Comparison of ENCODE assay signal across 17 mouse cellular contexts in the genomic region with DNA sequence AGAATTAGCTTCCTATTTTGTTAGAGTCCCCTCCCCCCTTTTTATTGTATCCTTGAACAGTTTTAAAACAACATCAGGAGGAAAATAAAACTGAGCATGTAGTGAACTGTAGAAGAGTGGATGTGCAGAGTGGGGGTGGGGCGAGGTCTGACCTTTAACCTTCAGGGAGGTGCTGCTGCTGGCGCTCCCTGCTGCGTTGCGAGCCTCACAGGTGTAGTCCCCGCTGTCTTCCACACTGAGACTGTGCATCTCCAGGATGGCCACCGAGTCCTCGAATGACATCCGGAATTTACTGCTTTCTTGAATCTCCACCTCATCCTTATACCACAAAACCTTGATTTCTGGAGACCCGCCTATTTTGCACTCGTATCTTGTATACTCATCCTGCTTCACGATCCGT.
DNase-seq lines count a peak whose midpoint lies in the region; TF ChIP-seq lines count a peak whose summit lies in the region.
"Had no signal": no experiment of that assay in that cellular context is flagged by ENCODE, and none has a peak within 500 bp of the region (broad histone marks: within the 10 kb centered on the region; RNA-seq: fewer than 3 reads in every experiment).

No protein-coding gene starts in this region.

- no peak for TF ChIP-seq CTCF in gastrocnemius, adult 2 months (IDR thresholded peaks at IDR 0.05)
- TF ChIP-seq CTCF in heart, adult 2 months (IDR thresholded peaks at IDR 0.05) = no peak

- H3K79me2 ChIP-seq in heart, adult 2 months (replicated peaks; ENCODE audit: control insufficient read depth, insufficient read depth, low read length) = no peaks in the 10 kb centered on the region
- no peaks in the 10 kb centered on the region for H3K79me2 ChIP-seq in myocyte (ENCODE audit: control insufficient read depth, insufficient read depth)

- no peak overlapping the region for H3K4me3 ChIP-seq in gastrocnemius, adult 2 months
- H3K4me3 ChIP-seq in heart, adult 2 months = no peak overlapping the region
- no peak overlapping the region for H3K4me3 ChIP-seq in myocyte
- no peak overlapping the region for H3K4me3 ChIP-seq in midbrain, embryonic 10.5 days
- H3K4me3 ChIP-seq: forebrain, embryonic 13.5 days had no signal

- H3K4me2 ChIP-seq in myocyte (ENCODE audit: low read depth) = no peak overlapping the region
- H3K4me2 ChIP-seq: forebrain, embryonic 13.5 days had no signal

- WGBS in heart, adult 2 months = 80% methylated on average over 12 of the region's 12 CpGs
- 85% methylated on average over 12 of the region's 12 CpGs for WGBS in midbrain, embryonic 10.5 days

- peak overlapping the region; percentile 5; the same call in 1 of the 2 replicates for H3K27ac ChIP-seq in gastrocnemius, adult 2 months
- no peak overlapping the region for H3K27ac ChIP-seq in heart, adult 2 months
- no peak overlapping the region for H3K27ac ChIP-seq in midbrain, embryonic 10.5 days (replicated peaks)
- H3K27ac ChIP-seq: forebrain, embryonic 13.5 days had no signal

- peaks cover 42% of the 10 kb centered on the region for H3K36me3 ChIP-seq in heart, adult 2 months (ENCODE audit: control insufficient read depth, insufficient read depth, low read length)
- peaks cover 59% of the 10 kb centered on the region for H3K36me3 ChIP-seq in myocyte (ENCODE audit: control insufficient read depth, insufficient read depth)
- H3K36me3 ChIP-seq in midbrain, embryonic 10.5 days = no peaks in the 10 kb centered on the region
- H3K36me3 ChIP-seq: G1E had no signal

- DNase-seq in gastrocnemius, adult 2 months = no peak
- DNase-seq in gastrocnemius, adult 18-20 months (ENCODE audit: low spot score) = no peak
- no peak for DNase-seq in heart, adult 2 months
- DNase-seq in heart, postnatal 4 days = no peak
- DNase-seq in R1 (ENCODE audit: low read depth, low spot score) = peak; percentile 20
- DNase-seq in midbrain, embryonic 10.5 days (ENCODE audit: low spot score) = no peak
- DNase-seq in frontal cortex, postnatal 10 days (ENCODE audit: low spot score in 2 of 2) = no peak
- DNase-seq: adrenal gland, adult 8-10 months; adrenal gland, postnatal 14 days; adrenal gland, postnatal 36 days; cerebellum, adult 11-12 months; cerebellum, adult 2 months; cerebellum, adult 9-10 months; cerebellum, postnatal 25 days had no signal

- intact Hi-C loops in gastrocnemius, adult 2 months (cut with DNase I) = no loop called here
- intact Hi-C loops in heart, adult 2 months (cut with DNase I) = no loop called here

- H3K27me3 ChIP-seq in heart, adult 2 months (ENCODE audit: control insufficient read depth, insufficient read depth, low read length) = no peaks in the 10 kb centered on the region
- H3K27me3 ChIP-seq in myocyte (ENCODE audit: control insufficient read depth, insufficient read depth, insufficient read length) = no peaks in the 10 kb centered on the region
- H3K27me3 ChIP-seq in midbrain, embryonic 10.5 days (ENCODE audit: low read depth, poor library complexity, severe bottlenecking) = no peaks in the 10 kb centered on the region
- H3K27me3 ChIP-seq: forebrain, embryonic 13.5 days had no signal

- no peaks in the 10 kb centered on the region for H3K9me3 ChIP-seq in midbrain, embryonic 10.5 days (replicated peaks)
- H3K9me3 ChIP-seq: forebrain, embryonic 13.5 days had no signal

- H3K4me1 ChIP-seq in heart, adult 2 months (ENCODE audit: control insufficient read depth, insufficient read depth, low read length) = no peaks in the 10 kb centered on the region
- H3K4me1 ChIP-seq in midbrain, embryonic 10.5 days = no peaks in the 10 kb centered on the region
- H3K4me1 ChIP-seq: forebrain, embryonic 13.5 days had no signal

- no peak for TF ChIP-seq POLR2A in heart, adult 2 months (IDR thresholded peaks at IDR 0.05; ENCODE audit: insufficient read depth, low read depth, low read length)
- TF ChIP-seq POLR2A in myocyte (IDR thresholded peaks at IDR 0.05; ENCODE audit: insufficient read length, low read depth) = peak; percentile 40

- TF ChIP-seq EP300 in heart, adult 2 months (IDR thresholded peaks at IDR 0.05; ENCODE audit: insufficient read depth, low read depth, low read length) = peak; percentile 51; the same call in 1 of the 2 replicates

- no peak overlapping the region for H3ac ChIP-seq in myocyte (ENCODE audit: control insufficient read depth, insufficient read length)

- H3K9ac ChIP-seq in heart, adult 2 months (ENCODE audit: low read depth, low read length) = no peak overlapping the region
- H3K9ac ChIP-seq: forebrain, embryonic 13.5 days had no signal

TF ChIP-seq in myocyte, 11 proteins besides CTCF, POLR2A, EP300 and RAD21:
- no peak for TF ChIP-seq REST (IDR thresholded peaks at IDR 0.05; ENCODE audit: insufficient read depth, insufficient read length)
- TF ChIP-seq MAX (IDR thresholded peaks at IDR 0.05; ENCODE audit: low read depth) = no peak
- TF ChIP-seq CEBPB (IDR thresholded peaks at IDR 0.05; ENCODE audit: insufficient read depth, poor library complexity, severe bottlenecking) = no peak
- no peak for TF ChIP-seq SRF (IDR thresholded peaks at IDR 0.05; ENCODE audit: control insufficient read depth, insufficient read length, low read depth)
- TF ChIP-seq TCF12 (IDR thresholded peaks at IDR 0.05; ENCODE audit: insufficient read depth, poor library complexity, severe bottlenecking) = no peak
- no peak for TF ChIP-seq MYOG (IDR thresholded peaks at IDR 0.05; ENCODE audit: control insufficient read depth in 1 of 3, insufficient read depth in 1 of 3, insufficient read length in 2 of 3, low read depth in 2 of 3)
- no peak for TF ChIP-seq TCF3 (IDR thresholded peaks at IDR 0.05; ENCODE audit: insufficient read length, low read depth)
- no peak for TF ChIP-seq POLR2AphosphoS2 (IDR thresholded peaks at IDR 0.05; ENCODE audit: insufficient read length, low read depth)
- TF ChIP-seq USF1 (IDR thresholded peaks at IDR 0.05; ENCODE audit: low read depth) = no peak
- no peak for TF ChIP-seq MYOD1 (IDR thresholded peaks at IDR 0.05; ENCODE audit: control insufficient read depth in 1 of 3, insufficient read length in 2 of 3, low read depth in 2 of 3)
- no peak for TF ChIP-seq E2F4 (IDR thresholded peaks at IDR 0.05; ENCODE audit: insufficient read depth)
TF ChIP-seq in myocyte: peak in this region for 0.
